Comparison of ENCODE assay signal across 25 mouse cellular contexts in the genomic region with DNA sequence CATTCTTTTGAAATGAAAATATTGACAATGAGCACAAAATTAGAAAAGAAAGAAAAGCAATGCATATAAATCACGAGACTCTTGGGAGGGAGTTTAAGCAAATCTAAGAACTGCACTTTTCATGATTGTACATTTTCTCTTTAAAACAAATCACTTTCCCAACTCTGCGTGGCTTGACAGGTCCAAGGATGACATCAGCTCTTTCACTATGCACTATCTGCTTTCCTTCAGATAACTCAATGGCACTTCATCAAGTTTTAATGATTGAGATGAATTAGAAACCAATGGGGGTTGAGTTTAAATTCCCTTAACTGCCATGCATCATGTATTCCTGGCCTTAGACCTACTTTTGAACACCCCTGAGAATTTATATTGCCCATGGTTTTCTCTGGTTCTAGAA.
"Had no signal": no experiment of that assay in that cellular context is flagged by ENCODE, and none has a peak within 500 bp of the region (broad histone marks: within the 10 kb centered on the region; RNA-seq: fewer than 3 reads in every experiment).

No protein-coding gene starts in this region.

- H3K4me3 ChIP-seq: heart, adult 2 months; hindbrain, embryonic 13.5 days; hindbrain, embryonic 15.5 days; kidney, embryonic 15.5 days; limb, embryonic 12.5 days; limb, embryonic 15.5 days; liver, embryonic 12.5 days had no signal

- H3K27ac ChIP-seq: heart, adult 2 months; hindbrain, embryonic 13.5 days; hindbrain, embryonic 15.5 days; hindbrain, postnatal 0 days; kidney, embryonic 15.5 days; kidney, postnatal 0 days; limb, embryonic 12.5 days; limb, embryonic 15.5 days; liver, embryonic 12.5 days; liver, embryonic 14.5 days had no signal

- ATAC-seq: hindbrain, postnatal 0 days; intestine, embryonic 16.5 days; liver, embryonic 12.5 days had no signal

- H3K27me3 ChIP-seq: hindbrain, embryonic 13.5 days; hindbrain, embryonic 15.5 days; kidney, embryonic 15.5 days; limb, embryonic 12.5 days; limb, embryonic 15.5 days; liver, embryonic 12.5 days had no signal

- H3K4me2 ChIP-seq: heart, embryonic 11.5 days; hindbrain, embryonic 13.5 days; hindbrain, embryonic 15.5 days; kidney, embryonic 15.5 days; limb, embryonic 12.5 days; limb, embryonic 15.5 days; liver, embryonic 12.5 days had no signal

- H3K36me3 ChIP-seq: hindbrain, embryonic 13.5 days; hindbrain, embryonic 15.5 days; kidney, embryonic 15.5 days; limb, embryonic 12.5 days; limb, embryonic 15.5 days; liver, embryonic 12.5 days had no signal

- H3K9ac ChIP-seq: hindbrain, embryonic 13.5 days; hindbrain, embryonic 15.5 days; kidney, embryonic 15.5 days; limb, embryonic 12.5 days; limb, embryonic 15.5 days; liver, embryonic 12.5 days; liver, embryonic 14.5 days had no signal

- H3K4me1 ChIP-seq: liver, embryonic 12.5 days had no signal

- DNase-seq: gastrocnemius, postnatal 14 days; gastrocnemius, postnatal 36 days; heart, adult 11 months; heart, adult 2 months; heart, postnatal 10 days; heart, postnatal 36 days; kidney, adult 11 months; kidney, adult 2 months; kidney, adult 9 months; kidney, postnatal 14 days; kidney, postnatal 36 days; layer of hippocampus, adult 9-11 months; layer of hippocampus, postnatal 36 days; left cerebral cortex, postnatal 4 days had no signal

- H3K9me3 ChIP-seq: hindbrain, embryonic 13.5 days; hindbrain, embryonic 15.5 days; kidney, embryonic 15.5 days; limb, embryonic 12.5 days; limb, embryonic 15.5 days; liver, embryonic 12.5 days had no signal
